Mouse (Mus musculus) spleen, postnatal 4 days (tissue): ENCODE measurements around the gene Pitpnm3.

ENCODE experiments used
- DNase-seq, 2 experiments: peaks; one replicate each; pipeline ENCODE4 v3.0.0; 2022; ENCODE audit warnings: low spot score in 2 of 2

Gene Pitpnm3

GRCm38 (mm10) chr11:72094442-72094841 is 41.1 kb downstream of the Pitpnm3 start:
- no peak for DNase-seq

- no peak for DNase-seq
Measured at GRCm38 (mm10) chr11:72092390-72092789, 43.2 kb downstream of the Pitpnm3 start.

- no peak for DNase-seq
Measured at GRCm38 (mm10) chr11:72086251-72087046, 49.1 kb downstream of the Pitpnm3 start.

GRCm38 (mm10) chr11:72084337-72084736 is 51.2 kb downstream of the Pitpnm3 start:
- no peak for DNase-seq

- no peak for DNase-seq
Measured at GRCm38 (mm10) chr11:72082601-72083000, 53.0 kb downstream of the Pitpnm3 start.

- no peak for DNase-seq
Measured at GRCm38 (mm10) chr11:72080461-72080860, 55.1 kb downstream of the Pitpnm3 start.

- no peak for DNase-seq
Measured at GRCm38 (mm10) chr11:72078647-72079046, 56.9 kb downstream of the Pitpnm3 start.

- DNase-seq = no peak
Measured at GRCm38 (mm10) chr11:72078056-72078455, 57.5 kb downstream of the Pitpnm3 start.

GRCm38 (mm10) chr11:72074230-72074629 is 61.3 kb downstream of the Pitpnm3 start:
- no peak for DNase-seq

GRCm38 (mm10) chr11:72072331-72072905 is 63.2 kb downstream of the Pitpnm3 start:
- DNase-seq = no peak

- DNase-seq = no peak
Measured at GRCm38 (mm10) chr11:72070733-72071132, 64.8 kb downstream of the Pitpnm3 start.

GRCm38 (mm10) chr11:72068026-72068425 is 67.6 kb downstream of the Pitpnm3 start:
- no peak for DNase-seq

GRCm38 (mm10) chr11:72067326-72067725 is 68.3 kb downstream of the Pitpnm3 start:
- no peak for DNase-seq

- no peak for DNase-seq
Measured at GRCm38 (mm10) chr11:72066330-72066729, 69.2 kb downstream of the Pitpnm3 start.

- no peak for DNase-seq
Measured at GRCm38 (mm10) chr11:72065103-72065502, 70.5 kb downstream of the Pitpnm3 start.

GRCm38 (mm10) chr11:72064414-72064813 is 71.2 kb downstream of the Pitpnm3 start:
- no peak for DNase-seq

- DNase-seq = no peak
Measured at GRCm38 (mm10) chr11:72061093-72061620, 74.4 kb downstream of the Pitpnm3 start.

- no peak for DNase-seq
Measured at GRCm38 (mm10) chr11:72060416-72060815, 75.2 kb downstream of the Pitpnm3 start.

GRCm38 (mm10) chr11:72057166-72057565 is 78.4 kb downstream of the Pitpnm3 start:
- no peak for DNase-seq

GRCm38 (mm10) chr11:72055176-72055575 is 80.4 kb downstream of the Pitpnm3 start:
- DNase-seq = no peak

- DNase-seq = peak; percentile 58 to 83
Measured at GRCm38 (mm10) chr11:72052636-72053035, 82.9 kb downstream of the Pitpnm3 start.

GRCm38 (mm10) chr11:72052221-72052620 is 83.4 kb downstream of the Pitpnm3 start:
- no peak for DNase-seq
